Mouse (Mus musculus) hindbrain, embryonic 14.5 days (tissue): Measurements from ENCODE around the gene 4930595D18Rik. TPM values are rescaled to one million over a fixed set of nuclear protein-coding genes. Genes with fewer than 3 reads are reported as not detected.

Source experiments
- ATAC-seq: fragments of 200-750 bp; cut with Nextera tagmentation; 2 replicates; pipeline ENCODE4 v1.8.0; 2017; ENCODE audit warnings: moderate number of reproducible peaks, mild to moderate bottlenecking, moderate TSS enrichment, moderate library complexity; ENCODE audit not compliant: low FRiP score
- DNase-seq: peaks from one replicate; pipeline ENCODE4 v3.0.0-alpha.2; 2015; ENCODE audit warnings: low spot score
- H3K27ac ChIP-seq: fragments of 300-500 bp; sonication (generic); 2 replicates; pipeline ENCODE4 v1.5.1; 2014; ENCODE audit warnings: mild to moderate bottlenecking, moderate library complexity
- H3K27me3 ChIP-seq: fragments of 300-500 bp; sonication (generic); 2 replicates; pipeline ENCODE4 v1.6.1; 2014; ENCODE audit warnings: mild to moderate bottlenecking, low read length, mixed read lengths; ENCODE audit not compliant: control insufficient read depth, insufficient read depth
- H3K36me3 ChIP-seq: fragments of 300-500 bp; sonication (generic); replicated peaks from 2 replicates; pipeline ENCODE4 v1.6.1; 2014; ENCODE audit not compliant: control insufficient read depth, insufficient read depth
- H3K4me1 ChIP-seq: fragments of 300-500 bp; sonication (generic); replicated peaks from 2 replicates; pipeline ENCODE4 v1.6.1; 2014; ENCODE audit warnings: antibody characterized with exemption, low read length, mixed read lengths; ENCODE audit not compliant: control insufficient read depth, insufficient read depth
- H3K4me2 ChIP-seq: fragments of 300-500 bp; sonication (generic); replicated peaks from 2 replicates; pipeline ENCODE4 v1.6.1; 2014; ENCODE audit warnings: mild to moderate bottlenecking, moderate library complexity
- H3K4me3 ChIP-seq: fragments of 300-500 bp; sonication (generic); replicated peaks from 2 replicates; pipeline ENCODE4 v1.5.1; 2014; ENCODE audit warnings: mild to moderate bottlenecking, low read length
- H3K9ac ChIP-seq: fragments of 300-500 bp; sonication (generic); 2 replicates; pipeline ENCODE4 v1.6.1; 2014
- H3K9me3 ChIP-seq: fragments of 300-500 bp; sonication (generic); 2 replicates; pipeline ENCODE4 v1.6.1; 2016; ENCODE audit warnings: low read length; ENCODE audit not compliant: control insufficient read depth
- WGBS: fragments of 180-500 bp; shearing (Covaris S2); extraction: QIAGEN DNeasy Blood & Tissue Kit; methylation state at CpG from one replicate; pipeline ENCODE4 v1.1.7; 2014; 5-methylcytosine and 5-hydroxymethylcytosine counted together
- polyA plus RNA-seq: library from polyadenylated mRNA; unstranded; fragments of >200 nt; fragmentation: Nextera tagmentation; extraction: Ambion mirVana; gene quantifications from 2 replicates; pipeline ENCODE4 v1.2.1, GENCODE M21; 2014

Gene 4930595D18Rik
- polyA plus RNA-seq, 1 experiment from 2014 or later = not detected

DNA sequence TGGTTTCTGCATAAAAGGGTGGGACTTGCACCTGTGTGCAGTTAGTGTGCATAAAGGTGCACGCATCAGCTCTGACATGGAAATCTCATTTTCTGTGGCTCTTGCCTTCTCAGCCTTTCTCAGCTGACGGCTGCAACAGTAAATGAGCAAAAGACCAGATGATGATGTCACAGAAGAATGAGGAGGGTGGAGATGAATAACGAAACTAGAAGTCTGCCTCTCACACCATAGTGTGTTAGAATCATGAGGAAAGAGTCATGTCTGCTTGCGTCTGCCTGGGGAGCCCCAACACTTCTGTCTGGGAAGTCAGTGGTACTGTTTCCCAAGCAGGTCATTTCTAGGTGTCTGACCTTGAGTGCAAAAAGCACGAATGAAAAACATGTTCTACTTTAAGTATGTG lies 2.4 kb downstream of the 4930595D18Rik start:
- Histone ChIP-seq H3K27ac (no peak overlapping the region), H3K4me1 (no peaks in the 10 kb centered on the region), H3K36me3 (no peaks in the 10 kb centered on the region), H3K27me3 (no peaks in the 10 kb centered on the region), H3K9ac (no peak overlapping the region), H3K4me2 (no peak overlapping the region), H3K4me3 (no peak overlapping the region), H3K9me3 (no peaks in the 10 kb centered on the region)
- no peak for DNase-seq
- 83% methylated on average over 5 of the region's 5 CpGs for WGBS
- no peak for ATAC-seq

DNA sequence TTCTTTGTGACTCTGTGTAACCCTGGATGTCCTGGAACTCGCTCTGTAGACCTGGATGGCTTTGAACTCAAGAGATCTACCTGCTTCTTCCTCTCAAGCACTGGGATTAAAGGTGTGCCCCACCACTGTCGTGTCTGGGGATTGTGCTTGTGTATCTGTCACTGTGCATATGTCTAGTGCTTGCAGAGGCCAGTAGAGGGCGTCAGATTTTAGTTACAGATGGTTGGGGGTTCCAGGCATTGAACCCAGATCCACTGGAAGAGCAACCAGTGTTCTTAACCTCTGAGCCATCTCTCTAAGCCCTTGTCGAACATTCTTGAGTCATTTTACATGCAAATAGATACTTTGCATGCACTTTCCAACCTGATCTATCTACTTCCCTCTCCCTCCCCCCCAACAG lies 5.5 kb downstream of the 4930595D18Rik start:
- Histone ChIP-seq H3K27ac (no peak overlapping the region), H3K27me3 (no peaks in the 10 kb centered on the region), H3K9me3 (no peaks in the 10 kb centered on the region), H3K9ac (no peak overlapping the region), H3K4me3 (no peak overlapping the region), H3K36me3 (peaks cover 8% of the 10 kb centered on the region; the same call in 1 of the 2 replicates), H3K4me2 (no peak overlapping the region), H3K4me1 (no peaks in the 10 kb centered on the region)
- 79% methylated on average over 4 of the region's 4 CpGs for WGBS
- ATAC-seq (no peak), DNase-seq (no peak)

DNA sequence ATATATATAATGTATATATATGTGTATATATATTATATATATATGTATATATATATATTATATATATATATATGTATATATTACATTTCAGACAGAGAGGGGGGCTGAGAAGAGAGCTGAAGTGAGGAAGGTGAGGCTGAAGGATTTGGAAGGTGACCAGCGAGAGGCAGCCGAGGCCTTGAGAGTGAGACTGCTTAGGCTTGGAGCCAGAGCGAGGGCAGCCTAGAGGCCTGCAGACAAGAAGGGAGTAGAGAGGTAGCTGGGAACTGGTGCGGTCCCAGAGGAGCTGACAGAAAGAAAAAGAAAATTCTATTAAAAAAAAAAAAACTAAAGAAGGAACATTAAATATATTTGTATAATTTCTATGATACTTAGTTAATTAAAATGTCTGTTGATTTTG lies 15.4 kb downstream of the 4930595D18Rik start:
- Histone ChIP-seq H3K9me3 (no peaks in the 10 kb centered on the region), H3K4me1 (peaks cover 32% of the 10 kb centered on the region), H3K9ac (peak overlapping the region; percentile 36; the same call in 1 of the 2 replicates), H3K36me3 (peaks cover 3% of the 10 kb centered on the region; the same call in 1 of the 2 replicates), H3K27me3 (no peaks in the 10 kb centered on the region), H3K27ac (no peak overlapping the region), H3K4me2 (peak overlapping the region; percentile 41), H3K4me3 (no peak overlapping the region)
- ATAC-seq (no peak), DNase-seq (no peak)
- 62% methylated on average over 4 of the region's 4 CpGs for WGBS

- peak overlapping the region; percentile 78 for H3K9ac ChIP-seq
- peak overlapping the region; percentile 77 for H3K4me3 ChIP-seq
- peak overlapping the region; percentile 84 for H3K27ac ChIP-seq
- DNase-seq = peak; percentile 36
- H3K4me2 ChIP-seq = peak overlapping the region; percentile 82
- WGBS = under 1% methylated on average over 45 of the region's 48 CpGs
- H3K27me3 ChIP-seq = no peaks in the 10 kb centered on the region
- peaks cover 51% of the 10 kb centered on the region for H3K4me1 ChIP-seq
- ATAC-seq = no peak
- H3K36me3 ChIP-seq = no peaks in the 10 kb centered on the region
- H3K9me3 ChIP-seq = no peaks in the 10 kb centered on the region
These were observed 17.5 kb downstream of the 4930595D18Rik start for GRCm38 (mm10) chr12:111166681-111167289.

GRCm38 (mm10) chr12:111165831-111166591 lies 18.3 kb downstream of the 4930595D18Rik start, which contains the start of gene Traf3:
TSS of gene Traf3 (plus strand) at chr12:111166370.
- Histone ChIP-seq H3K27ac (peak within 1 kb of the TSS; percentile 84), H3K9ac (peak within 1 kb of the TSS; percentile 78), H3K9me3 (no peaks in the 10 kb centered on the region), H3K27me3 (no peaks in the 10 kb centered on the region), H3K4me1 (peaks cover 55% of the 10 kb centered on the region), H3K36me3 (no peaks in the 10 kb centered on the region), H3K4me3 (peak within 1 kb of the TSS; percentile 77), H3K4me2 (peak within 1 kb of the TSS; percentile 82)
- ATAC-seq = peak; percentile 16; the same call in 1 of the 2 replicates
- DNase-seq = peak; percentile 74
- WGBS = 11% methylated on average over 32 of the region's 105 CpGs

DNA sequence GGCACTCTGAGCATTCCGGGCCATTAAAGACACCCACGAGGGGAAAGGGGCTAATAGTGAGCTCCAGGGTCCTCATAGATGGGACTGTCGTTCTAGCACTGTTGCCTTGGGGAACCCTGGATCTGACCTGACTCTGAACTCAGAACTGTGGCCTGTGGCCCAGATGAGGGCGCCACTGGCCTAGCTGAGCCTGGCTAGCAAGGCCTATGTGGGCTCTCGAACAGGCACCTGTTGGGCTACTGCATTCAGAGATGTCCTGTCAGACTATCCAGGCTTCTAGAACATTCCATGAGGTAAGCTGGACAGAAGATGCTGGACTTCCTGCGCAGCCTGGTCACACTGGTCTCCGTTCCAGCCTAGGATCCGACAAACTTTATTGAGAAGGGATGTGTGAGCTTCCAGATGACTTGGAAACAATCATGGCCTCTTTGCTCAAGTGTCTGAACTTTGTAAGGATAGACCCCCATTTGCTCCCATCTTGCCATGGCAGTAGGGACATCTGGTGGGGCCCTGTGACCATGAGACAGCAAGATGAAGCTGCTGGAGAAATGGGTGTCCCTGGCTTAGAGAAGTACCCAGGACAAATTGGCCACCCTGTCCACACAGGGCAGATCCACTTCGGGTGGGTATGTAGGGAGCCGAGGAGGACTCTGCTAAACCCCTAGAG lies 19.0 kb downstream of the 4930595D18Rik start:
- H3K9me3 ChIP-seq = no peaks in the 10 kb centered on the region
- H3K9ac ChIP-seq = peak overlapping the region; percentile 78
- peaks cover 55% of the 10 kb centered on the region for H3K4me1 ChIP-seq
- peak; percentile 32 for DNase-seq
- no peaks in the 10 kb centered on the region for H3K27me3 ChIP-seq
- H3K4me3 ChIP-seq = peak overlapping the region; percentile 77
- WGBS = 62% methylated on average over 10 of the region's 10 CpGs
- H3K36me3 ChIP-seq = no peaks in the 10 kb centered on the region
- H3K27ac ChIP-seq = peak overlapping the region; percentile 84
- peak overlapping the region; percentile 82 for H3K4me2 ChIP-seq
- no peak for ATAC-seq

DNA sequence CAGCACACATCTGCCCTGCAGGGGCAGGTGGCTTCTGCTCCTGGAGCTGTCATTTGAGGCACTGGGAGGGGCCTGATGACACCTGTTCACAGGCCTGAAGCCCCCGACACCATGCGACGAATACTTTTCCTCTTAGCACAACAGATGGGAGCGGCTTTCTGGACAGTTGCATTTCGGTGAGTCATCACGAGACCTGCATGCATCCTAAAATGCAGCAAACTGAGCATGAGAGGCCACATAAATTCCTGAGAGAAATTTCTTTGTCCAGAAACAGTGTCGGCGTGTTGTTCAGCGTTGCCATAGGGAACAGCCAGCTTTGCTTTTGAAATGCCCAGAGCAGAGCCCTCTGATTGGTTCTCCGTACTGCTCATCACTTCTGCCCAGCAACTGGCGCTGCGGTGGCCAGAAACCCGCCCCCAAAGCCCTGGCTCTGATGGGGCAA lies 20.0 kb downstream of the 4930595D18Rik start:
- peak overlapping the region; percentile 59 for H3K4me2 ChIP-seq
- H3K4me1 ChIP-seq = peaks cover 50% of the 10 kb centered on the region
- H3K9me3 ChIP-seq = no peaks in the 10 kb centered on the region
- peak overlapping the region; percentile 25 for H3K4me3 ChIP-seq
- H3K27me3 ChIP-seq = no peaks in the 10 kb centered on the region
- DNase-seq (peak; percentile 90), ATAC-seq (peak; percentile 84)
- under 1% methylated on average over 13 of the region's 13 CpGs for WGBS
- H3K9ac ChIP-seq = peak overlapping the region; percentile 51
- no peaks in the 10 kb centered on the region for H3K36me3 ChIP-seq
- H3K27ac ChIP-seq = peak overlapping the region; percentile 84

- WGBS = 5% methylated on average over 16 of the region's 16 CpGs
- no peaks in the 10 kb centered on the region for H3K27me3 ChIP-seq
- H3K4me1 ChIP-seq = peaks cover 35% of the 10 kb centered on the region
- peak overlapping the region; percentile 58 for H3K4me2 ChIP-seq
- H3K36me3 ChIP-seq = no peaks in the 10 kb centered on the region
- H3K4me3 ChIP-seq = peak overlapping the region; percentile 23
- ATAC-seq (peak; percentile 70), DNase-seq (peak; percentile 77)
- H3K9me3 ChIP-seq = no peaks in the 10 kb centered on the region
- H3K9ac ChIP-seq = peak overlapping the region; percentile 62
- H3K27ac ChIP-seq = peak overlapping the region; percentile 95
These were observed 21.8 kb downstream of the 4930595D18Rik start for GRCm38 (mm10) chr12:111162312-111163061.
